Mouse (Mus musculus) hindbrain, embryonic 14.5 days (tissue): ENCODE measurements at regions not wholly inside any gene's neighbourhood (a gene's known extent, or its start where the extent isn't known, plus 50 kb on each side); places are given as distances from the start of the nearest gene placed in this dataset.
A peak's percentile ranks its signal among the peaks of the same experiment; 100 is the strongest.

Source experiments
- ATAC-seq: fragments of 200-750 bp; cut with Nextera tagmentation; 2 replicates; pipeline ENCODE4 v1.8.0; 2017; ENCODE audit warnings: moderate number of reproducible peaks, mild to moderate bottlenecking, moderate TSS enrichment, moderate library complexity; ENCODE audit not compliant: low FRiP score
- DNase-seq: peaks from one replicate; pipeline ENCODE4 v3.0.0-alpha.2; 2015; ENCODE audit warnings: low spot score
- H3K27ac ChIP-seq: fragments of 300-500 bp; sonication (generic); 2 replicates; pipeline ENCODE4 v1.5.1; 2014; ENCODE audit warnings: mild to moderate bottlenecking, moderate library complexity
- H3K27me3 ChIP-seq: fragments of 300-500 bp; sonication (generic); 2 replicates; pipeline ENCODE4 v1.6.1; 2014; ENCODE audit warnings: mild to moderate bottlenecking, low read length, mixed read lengths; ENCODE audit not compliant: control insufficient read depth, insufficient read depth
- H3K36me3 ChIP-seq: fragments of 300-500 bp; sonication (generic); replicated peaks from 2 replicates; pipeline ENCODE4 v1.6.1; 2014; ENCODE audit not compliant: control insufficient read depth, insufficient read depth
- H3K4me1 ChIP-seq: fragments of 300-500 bp; sonication (generic); replicated peaks from 2 replicates; pipeline ENCODE4 v1.6.1; 2014; ENCODE audit warnings: antibody characterized with exemption, low read length, mixed read lengths; ENCODE audit not compliant: control insufficient read depth, insufficient read depth
- H3K4me2 ChIP-seq: fragments of 300-500 bp; sonication (generic); replicated peaks from 2 replicates; pipeline ENCODE4 v1.6.1; 2014; ENCODE audit warnings: mild to moderate bottlenecking, moderate library complexity
- H3K4me3 ChIP-seq: fragments of 300-500 bp; sonication (generic); replicated peaks from 2 replicates; pipeline ENCODE4 v1.5.1; 2014; ENCODE audit warnings: mild to moderate bottlenecking, low read length
- H3K9ac ChIP-seq: fragments of 300-500 bp; sonication (generic); 2 replicates; pipeline ENCODE4 v1.6.1; 2014
- H3K9me3 ChIP-seq: fragments of 300-500 bp; sonication (generic); 2 replicates; pipeline ENCODE4 v1.6.1; 2016; ENCODE audit warnings: low read length; ENCODE audit not compliant: control insufficient read depth
- WGBS: fragments of 180-500 bp; shearing (Covaris S2); extraction: QIAGEN DNeasy Blood & Tissue Kit; methylation state at CpG from one replicate; pipeline ENCODE4 v1.1.7; 2014; 5-methylcytosine and 5-hydroxymethylcytosine counted together

GRCm38 (mm10) chr17:45851723-45852396 lies 118.2 kb upstream of the 1600014C23Rik start:
- no peak for DNase-seq
- ATAC-seq: no peak
- Histone ChIP-seq H3K4me1 (no peaks in the 10 kb centered on the region), H3K27me3 (no peaks in the 10 kb centered on the region), H3K36me3 (no peaks in the 10 kb centered on the region), H3K9me3 (no peaks in the 10 kb centered on the region), H3K27ac (no peak overlapping the region), H3K9ac (no peak overlapping the region), H3K4me2 (no peak overlapping the region), H3K4me3 (no peak overlapping the region)
- 48% methylated on average over 8 of the region's 8 CpGs for WGBS

GRCm38 (mm10) chr17:45850976-45851375 lies 117.3 kb upstream of the 1600014C23Rik start:
- 88% methylated on average over 6 of the region's 6 CpGs for WGBS
- Histone ChIP-seq H3K4me3 (no peak overlapping the region), H3K4me2 (no peak overlapping the region), H3K27me3 (no peaks in the 10 kb centered on the region), H3K36me3 (no peaks in the 10 kb centered on the region), H3K27ac (no peak overlapping the region), H3K4me1 (no peaks in the 10 kb centered on the region), H3K9ac (no peak overlapping the region), H3K9me3 (no peaks in the 10 kb centered on the region)
- DNase-seq (no peak), ATAC-seq (no peak)

GRCm38 (mm10) chr17:45850174-45850573 lies 116.5 kb upstream of the 1600014C23Rik start:
- Histone ChIP-seq H3K36me3 (no peaks in the 10 kb centered on the region), H3K27ac (no peak overlapping the region), H3K4me2 (no peak overlapping the region), H3K27me3 (no peaks in the 10 kb centered on the region), H3K9me3 (no peaks in the 10 kb centered on the region), H3K9ac (no peak overlapping the region), H3K4me3 (no peak overlapping the region), H3K4me1 (no peaks in the 10 kb centered on the region)
- ATAC-seq (no peak), DNase-seq (no peak)
- WGBS: 74% methylated on average over 5 of the region's 5 CpGs

- Histone ChIP-seq H3K9ac (no peak overlapping the region), H3K4me2 (no peak overlapping the region), H3K9me3 (no peaks in the 10 kb centered on the region), H3K4me1 (no peaks in the 10 kb centered on the region), H3K27ac (no peak overlapping the region), H3K27me3 (no peaks in the 10 kb centered on the region), H3K36me3 (no peaks in the 10 kb centered on the region), H3K4me3 (no peak overlapping the region)
- ATAC-seq (no peak), DNase-seq (no peak)
- 37% methylated on average over 8 of the region's 8 CpGs for WGBS
Observed at GRCm38 (mm10) chr17:45848605-45849004, 115.0 kb upstream of the 1600014C23Rik start.

GRCm38 (mm10) chr17:45847701-45848378 lies 114.2 kb upstream of the 1600014C23Rik start:
- no peak for DNase-seq
- no peaks in the 10 kb centered on the region for H3K27me3 ChIP-seq
- no peaks in the 10 kb centered on the region for H3K9me3 ChIP-seq
- no peaks in the 10 kb centered on the region for H3K36me3 ChIP-seq
- no peak overlapping the region for H3K4me2 ChIP-seq
- H3K9ac ChIP-seq: no peak overlapping the region
- no peak overlapping the region for H3K4me3 ChIP-seq
- ATAC-seq: no peak
- H3K27ac ChIP-seq: no peak overlapping the region
- no peaks in the 10 kb centered on the region for H3K4me1 ChIP-seq
- 94% methylated on average over 14 of the region's 14 CpGs for WGBS

GRCm38 (mm10) chr17:45845832-45846231 lies 112.2 kb upstream of the 1600014C23Rik start:
- ATAC-seq (no peak), DNase-seq (no peak)
- Histone ChIP-seq H3K4me3 (no peak overlapping the region), H3K9ac (no peak overlapping the region), H3K36me3 (no peaks in the 10 kb centered on the region), H3K4me1 (no peaks in the 10 kb centered on the region), H3K27ac (no peak overlapping the region), H3K4me2 (no peak overlapping the region), H3K27me3 (no peaks in the 10 kb centered on the region), H3K9me3 (no peaks in the 10 kb centered on the region)
- 87% methylated on average over 5 of the region's 5 CpGs for WGBS

- H3K4me3 ChIP-seq: no peak overlapping the region
- H3K9me3 ChIP-seq: no peaks in the 10 kb centered on the region
- 44% methylated on average over 7 of the region's 7 CpGs for WGBS
- no peak overlapping the region for H3K9ac ChIP-seq
- peaks cover 10% of the 10 kb centered on the region for H3K4me1 ChIP-seq
- DNase-seq: no peak
- H3K4me2 ChIP-seq: no peak overlapping the region
- ATAC-seq: no peak
- no peaks in the 10 kb centered on the region for H3K27me3 ChIP-seq
- no peak overlapping the region for H3K27ac ChIP-seq
- no peaks in the 10 kb centered on the region for H3K36me3 ChIP-seq
Observed at GRCm38 (mm10) chr17:45836731-45837130, 103.1 kb upstream of the 1600014C23Rik start.

- H3K4me2 ChIP-seq: no peak overlapping the region
- no peaks in the 10 kb centered on the region for H3K27me3 ChIP-seq
- H3K27ac ChIP-seq: no peak overlapping the region
- no peak overlapping the region for H3K9ac ChIP-seq
- peak; percentile 57 for DNase-seq
- no peak overlapping the region for H3K4me3 ChIP-seq
- peaks cover 10% of the 10 kb centered on the region for H3K4me1 ChIP-seq
- 58% methylated on average over 7 of the region's 7 CpGs for WGBS
- no peaks in the 10 kb centered on the region for H3K36me3 ChIP-seq
- peaks cover 2% of the 10 kb centered on the region; the same call in 1 of the 2 replicates for H3K9me3 ChIP-seq
- ATAC-seq: no peak
Observed at GRCm38 (mm10) chr17:45836253-45836652, 102.6 kb upstream of the 1600014C23Rik start.

- Histone ChIP-seq H3K4me3 (no peak overlapping the region), H3K4me1 (peaks cover 10% of the 10 kb centered on the region), H3K27me3 (no peaks in the 10 kb centered on the region), H3K9ac (no peak overlapping the region), H3K36me3 (no peaks in the 10 kb centered on the region), H3K4me2 (no peak overlapping the region), H3K27ac (no peak overlapping the region), H3K9me3 (peaks cover 13% of the 10 kb centered on the region; the same call in 1 of the 2 replicates)
- 59% methylated on average over 10 of the region's 10 CpGs for WGBS
- ATAC-seq (no peak), DNase-seq (peak; percentile 32)
Observed at GRCm38 (mm10) chr17:45834518-45835071, 101.0 kb upstream of the 1600014C23Rik start.
